Mouse (Mus musculus) embryonic facial prominence, embryonic 14.5 days (tissue): ENCODE measurements around the gene Zfhx3. TPM values are rescaled to one million over a fixed set of nuclear protein-coding genes. Genes with fewer than 3 reads are reported as not detected.

Experiments used
- ATAC-seq: fragments of 200-750 bp; cut with Nextera tagmentation; 2 replicates; pipeline ENCODE4 v1.8.0; 2017; ENCODE audit warnings: low read depth, moderate number of reproducible peaks, moderate TSS enrichment
- DNase-seq: peaks from one replicate; pipeline ENCODE4 v3.0.0-alpha.2; 2015; ENCODE audit warnings: low spot score
- H3K27ac ChIP-seq: fragments of 300-500 bp; sonication (generic); replicated peaks from 2 replicates; pipeline ENCODE4 v1.5.1; 2014; ENCODE audit warnings: low read depth, mild to moderate bottlenecking, low read length, moderate library complexity
- H3K27me3 ChIP-seq: fragments of 300-500 bp; sonication (generic); replicated peaks from 2 replicates; pipeline ENCODE4 v1.6.1; 2014; ENCODE audit warnings: low read length; ENCODE audit not compliant: control insufficient read depth, insufficient read depth
- H3K36me3 ChIP-seq: fragments of 300-500 bp; sonication (generic); 2 replicates; pipeline ENCODE4 v1.6.1; 2014; ENCODE audit warnings: low read length, mixed read lengths; ENCODE audit not compliant: control insufficient read depth, insufficient read depth
- H3K4me1 ChIP-seq: fragments of 300-500 bp; sonication (generic); 2 replicates; pipeline ENCODE4 v1.6.1; 2014; ENCODE audit warnings: antibody characterized with exemption, low read length; ENCODE audit not compliant: control insufficient read depth, insufficient read depth
- H3K4me2 ChIP-seq: fragments of 300-500 bp; sonication (generic); 2 replicates; pipeline ENCODE4 v1.6.1; 2014; ENCODE audit warnings: low read depth, mild to moderate bottlenecking, low read length, moderate library complexity, mixed read lengths
- H3K4me3 ChIP-seq: fragments of 300-500 bp; sonication (generic); 2 replicates; pipeline ENCODE4 v1.5.1; 2014; ENCODE audit warnings: low read depth, mild to moderate bottlenecking, low read length
- H3K9ac ChIP-seq: fragments of 300-500 bp; sonication (generic); 2 replicates; pipeline ENCODE4 v1.6.1; 2014; ENCODE audit warnings: low read depth, mild to moderate bottlenecking, low read length, moderate library complexity, mixed read lengths
- H3K9me3 ChIP-seq: fragments of 300-500 bp; sonication (generic); 2 replicates; pipeline ENCODE4 v1.6.1; 2016; ENCODE audit warnings: low read length; ENCODE audit not compliant: control insufficient read depth
- WGBS: fragments of 180-500 bp; shearing (Covaris S2); extraction: QIAGEN DNeasy Blood & Tissue Kit; methylation state at CpG from one replicate; pipeline ENCODE4 v1.1.7; 2014; 5-methylcytosine and 5-hydroxymethylcytosine counted together
- polyA plus RNA-seq: library from polyadenylated mRNA; unstranded; fragments of >200 nt; fragmentation: Nextera tagmentation; extraction: Ambion mirVana; gene quantifications from 2 replicates; pipeline ENCODE4 v1.2.1, GENCODE M21; 2014

Gene Zfhx3
- polyA plus RNA-seq, 1 experiment from 2014 or later = 14.2 TPM

DNA sequence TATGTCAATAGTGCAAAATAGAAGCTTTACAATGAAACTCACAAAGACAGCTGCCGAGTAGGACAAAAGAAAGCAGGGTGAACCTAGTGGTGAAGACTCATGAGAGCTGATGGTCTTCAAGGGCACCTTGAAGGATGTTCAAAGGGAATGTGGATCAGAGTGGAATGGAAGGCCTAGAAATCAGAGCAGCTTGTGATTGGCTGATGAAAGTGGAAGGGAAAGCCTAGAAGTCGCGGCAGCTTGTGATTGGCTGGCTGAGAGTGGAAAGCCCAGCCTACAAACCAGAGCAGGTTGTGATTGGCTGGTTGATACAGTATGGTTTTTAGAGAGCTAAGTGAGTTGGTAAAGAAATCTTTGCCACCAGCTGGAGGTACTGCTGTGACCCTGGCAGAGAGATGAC, 272.6 kb downstream of the Zfhx3 start:
- DNase-seq (no peak), ATAC-seq (no peak)
- Histone ChIP-seq H3K4me3 (no peak overlapping the region), H3K27ac (no peak overlapping the region), H3K4me2 (no peak overlapping the region), H3K9ac (no peak overlapping the region), H3K36me3 (no peaks in the 10 kb centered on the region), H3K9me3 (no peaks in the 10 kb centered on the region), H3K27me3 (no peaks in the 10 kb centered on the region), H3K4me1 (peaks cover 7% of the 10 kb centered on the region; the same call in 1 of the 2 replicates)
- WGBS = 88% methylated on average over 3 of the region's 3 CpGs

DNA sequence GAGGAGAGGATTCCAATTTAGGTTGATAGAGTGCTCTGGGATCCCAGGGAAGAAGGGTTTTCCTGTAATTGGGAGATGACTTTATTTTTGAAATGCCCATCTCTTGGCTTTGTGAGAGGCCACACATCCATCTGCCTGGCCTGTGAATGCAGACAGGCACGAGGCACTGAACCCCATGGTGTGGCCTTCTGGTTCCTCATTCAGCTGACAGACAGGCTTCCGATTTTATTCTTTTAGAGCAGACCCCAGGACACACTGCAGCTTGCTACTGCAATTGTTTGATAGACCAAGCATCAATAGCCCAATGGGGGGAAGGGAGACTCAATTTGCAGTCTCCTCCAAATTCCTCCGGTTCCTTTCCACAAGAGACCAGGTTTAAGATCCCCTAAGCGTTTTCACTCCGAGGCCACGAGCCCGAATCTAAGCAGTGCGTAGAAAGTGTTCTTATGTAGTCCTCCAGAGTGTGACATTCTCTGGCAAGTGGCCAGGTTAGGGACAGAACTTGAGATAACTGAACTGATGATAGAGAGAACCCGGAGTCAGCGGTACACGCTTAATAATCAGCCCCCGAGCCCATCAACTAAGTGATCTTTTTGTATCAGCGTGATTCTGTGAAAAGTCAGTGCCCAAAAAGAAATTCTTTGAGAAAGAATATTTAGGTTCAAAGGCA, 275.9 kb downstream of the Zfhx3 start:
- Histone ChIP-seq H3K4me2 (no peak overlapping the region), H3K36me3 (no peaks in the 10 kb centered on the region), H3K9me3 (no peaks in the 10 kb centered on the region), H3K4me3 (no peak overlapping the region), H3K4me1 (peaks cover 7% of the 10 kb centered on the region; the same call in 1 of the 2 replicates), H3K9ac (no peak overlapping the region), H3K27ac (no peak overlapping the region), H3K27me3 (no peaks in the 10 kb centered on the region)
- DNase-seq (peak; percentile 53), ATAC-seq (no peak)
- 50% methylated on average over 13 of the region's 13 CpGs for WGBS

GRCm38 (mm10) chr8:108220511-108220910, 278.1 kb downstream of the Zfhx3 start:
- Histone ChIP-seq H3K4me3 (no peak overlapping the region), H3K36me3 (no peaks in the 10 kb centered on the region), H3K27me3 (no peaks in the 10 kb centered on the region), H3K27ac (no peak overlapping the region), H3K4me1 (peaks cover 7% of the 10 kb centered on the region; the same call in 1 of the 2 replicates), H3K9me3 (no peaks in the 10 kb centered on the region), H3K9ac (no peak overlapping the region), H3K4me2 (no peak overlapping the region)
- 77% methylated on average over 3 of the region's 3 CpGs for WGBS
- no peak for DNase-seq
- no peak for ATAC-seq

DNA sequence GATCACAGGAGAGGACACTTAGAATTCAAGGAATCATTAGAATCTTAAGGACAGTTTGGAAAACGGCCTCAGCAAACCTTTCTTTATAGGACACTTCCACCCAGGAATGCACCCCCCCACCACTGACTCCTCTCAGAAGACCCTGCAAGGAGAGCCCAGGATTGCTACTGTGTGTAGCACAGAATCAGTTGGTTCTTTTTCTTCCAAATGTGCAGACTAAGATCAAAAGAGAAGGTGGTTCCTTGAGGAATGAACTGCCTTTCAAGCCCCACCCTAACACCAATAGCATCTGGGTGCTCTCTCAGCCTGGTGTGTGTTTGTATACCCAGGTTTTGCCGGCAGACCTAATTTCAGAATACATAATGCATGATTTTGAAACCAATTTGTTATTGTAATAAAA, 279.6 kb downstream of the Zfhx3 start:
- H3K9me3 ChIP-seq = 0 out of 2 replicates have a peak, but pooled peaks cover 4% of the 10 kb centered on the region
- WGBS = 77% methylated on average over 2 of the region's 2 CpGs
- no peak overlapping the region for H3K4me2 ChIP-seq
- H3K27me3 ChIP-seq = no peaks in the 10 kb centered on the region
- DNase-seq (no peak), ATAC-seq (no peak)
- no peaks in the 10 kb centered on the region for H3K36me3 ChIP-seq
- no peak overlapping the region for H3K27ac ChIP-seq
- no peak overlapping the region for H3K9ac ChIP-seq
- no peak overlapping the region for H3K4me3 ChIP-seq
- H3K4me1 ChIP-seq = peaks cover 7% of the 10 kb centered on the region; the same call in 1 of the 2 replicates

DNA sequence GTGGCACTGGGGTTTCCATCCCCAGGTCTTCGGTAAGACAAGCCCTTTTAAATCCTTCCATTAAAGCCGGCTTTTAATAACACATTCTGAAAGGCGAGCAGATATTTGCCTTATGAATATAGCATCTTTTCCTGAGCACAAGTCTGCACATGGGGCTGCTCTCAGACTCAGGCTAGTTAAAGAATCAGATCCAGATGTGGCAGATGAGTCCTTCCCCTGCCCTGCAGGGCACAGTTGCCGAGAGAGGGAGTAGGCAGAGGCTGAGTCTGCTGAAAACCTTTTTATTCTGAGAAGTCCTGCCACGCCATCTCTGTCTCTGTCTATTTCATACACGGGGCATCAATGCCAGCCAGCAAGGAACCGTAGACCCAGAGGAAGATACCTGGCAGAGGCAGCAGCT, 289.9 kb downstream of the Zfhx3 start:
- Histone ChIP-seq H3K27ac (peak overlapping the region; percentile 22; the same call in 1 of the 2 replicates), H3K27me3 (no peaks in the 10 kb centered on the region), H3K36me3 (no peaks in the 10 kb centered on the region), H3K4me1 (no peaks in the 10 kb centered on the region), H3K9ac (no peak overlapping the region), H3K4me3 (no peak overlapping the region), H3K4me2 (no peak overlapping the region), H3K9me3 (no peaks in the 10 kb centered on the region)
- WGBS = 33% methylated on average over 7 of the region's 7 CpGs
- no peak for ATAC-seq
- no peak for DNase-seq

DNA sequence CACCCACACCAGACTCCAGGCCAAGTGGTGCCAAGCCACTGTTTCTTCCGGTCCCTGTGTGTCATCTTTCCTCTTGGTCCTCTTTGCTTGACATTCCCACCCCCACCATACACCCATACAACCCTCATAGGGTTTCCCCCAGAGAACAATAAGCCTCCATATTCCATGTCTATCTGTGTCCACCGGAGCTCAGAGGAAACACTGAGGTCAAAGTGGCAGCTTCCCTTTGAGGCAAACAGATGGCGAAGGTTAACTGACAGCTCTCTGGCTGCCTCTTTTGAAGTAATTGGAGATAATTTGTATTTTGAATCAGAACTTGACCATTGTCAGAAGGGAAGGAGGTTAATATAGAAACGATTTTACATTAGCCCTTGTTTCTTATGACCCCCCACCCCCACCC, 292.0 kb downstream of the Zfhx3 start:
- Histone ChIP-seq H3K4me3 (no peak overlapping the region), H3K9ac (no peak overlapping the region), H3K36me3 (no peaks in the 10 kb centered on the region), H3K9me3 (no peaks in the 10 kb centered on the region), H3K27me3 (no peaks in the 10 kb centered on the region), H3K4me1 (no peaks in the 10 kb centered on the region), H3K27ac (no peak overlapping the region), H3K4me2 (no peak overlapping the region)
- DNase-seq (no peak), ATAC-seq (no peak)
- 35% methylated on average over 4 of the region's 4 CpGs for WGBS

DNA sequence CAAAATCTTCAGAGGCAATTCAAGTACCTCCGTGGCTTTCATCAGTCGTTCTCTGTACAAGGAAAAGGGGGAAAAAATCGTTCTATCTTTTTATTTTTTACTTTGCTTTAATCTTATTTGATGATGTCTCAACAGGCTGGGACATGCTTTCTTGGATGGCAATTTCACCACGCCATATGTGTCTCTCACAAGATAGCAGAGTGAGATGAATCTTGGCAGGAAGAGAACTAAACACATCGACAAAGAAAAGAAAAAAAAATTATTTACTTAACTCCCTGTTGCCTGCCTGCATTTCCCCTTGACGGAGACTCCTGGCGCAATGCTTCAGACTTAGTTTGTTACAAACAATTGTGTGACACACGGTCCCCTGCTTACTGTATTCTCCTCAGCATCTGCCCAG, 294.3 kb downstream of the Zfhx3 start:
- H3K4me2 ChIP-seq = no peak overlapping the region
- H3K9ac ChIP-seq = no peak overlapping the region
- 47% methylated on average over 8 of the region's 8 CpGs for WGBS
- H3K4me3 ChIP-seq = no peak overlapping the region
- no peaks in the 10 kb centered on the region for H3K9me3 ChIP-seq
- no peaks in the 10 kb centered on the region; the same call in 1 of the 2 replicates for H3K27me3 ChIP-seq
- DNase-seq (no peak), ATAC-seq (no peak)
- peaks cover 14% of the 10 kb centered on the region; the same call in 1 of the 2 replicates for H3K4me1 ChIP-seq
- H3K27ac ChIP-seq = no peak overlapping the region
- no peaks in the 10 kb centered on the region for H3K36me3 ChIP-seq

GRCm38 (mm10) chr8:108239531-108239930, 297.1 kb downstream of the Zfhx3 start:
- Histone ChIP-seq H3K4me3 (no peak overlapping the region), H3K27me3 (no peaks in the 10 kb centered on the region; the same call in 1 of the 2 replicates), H3K4me2 (no peak overlapping the region), H3K36me3 (no peaks in the 10 kb centered on the region), H3K9me3 (no peaks in the 10 kb centered on the region), H3K4me1 (peaks cover 24% of the 10 kb centered on the region), H3K9ac (no peak overlapping the region), H3K27ac (peak overlapping the region; percentile 48; the same call in 1 of the 2 replicates)
- 64% methylated on average over 5 of the region's 5 CpGs for WGBS
- DNase-seq (peak; percentile 61), ATAC-seq (no peak)
